7 mouse cellular contexts compared by ENCODE assay signal in the genomic region with DNA sequence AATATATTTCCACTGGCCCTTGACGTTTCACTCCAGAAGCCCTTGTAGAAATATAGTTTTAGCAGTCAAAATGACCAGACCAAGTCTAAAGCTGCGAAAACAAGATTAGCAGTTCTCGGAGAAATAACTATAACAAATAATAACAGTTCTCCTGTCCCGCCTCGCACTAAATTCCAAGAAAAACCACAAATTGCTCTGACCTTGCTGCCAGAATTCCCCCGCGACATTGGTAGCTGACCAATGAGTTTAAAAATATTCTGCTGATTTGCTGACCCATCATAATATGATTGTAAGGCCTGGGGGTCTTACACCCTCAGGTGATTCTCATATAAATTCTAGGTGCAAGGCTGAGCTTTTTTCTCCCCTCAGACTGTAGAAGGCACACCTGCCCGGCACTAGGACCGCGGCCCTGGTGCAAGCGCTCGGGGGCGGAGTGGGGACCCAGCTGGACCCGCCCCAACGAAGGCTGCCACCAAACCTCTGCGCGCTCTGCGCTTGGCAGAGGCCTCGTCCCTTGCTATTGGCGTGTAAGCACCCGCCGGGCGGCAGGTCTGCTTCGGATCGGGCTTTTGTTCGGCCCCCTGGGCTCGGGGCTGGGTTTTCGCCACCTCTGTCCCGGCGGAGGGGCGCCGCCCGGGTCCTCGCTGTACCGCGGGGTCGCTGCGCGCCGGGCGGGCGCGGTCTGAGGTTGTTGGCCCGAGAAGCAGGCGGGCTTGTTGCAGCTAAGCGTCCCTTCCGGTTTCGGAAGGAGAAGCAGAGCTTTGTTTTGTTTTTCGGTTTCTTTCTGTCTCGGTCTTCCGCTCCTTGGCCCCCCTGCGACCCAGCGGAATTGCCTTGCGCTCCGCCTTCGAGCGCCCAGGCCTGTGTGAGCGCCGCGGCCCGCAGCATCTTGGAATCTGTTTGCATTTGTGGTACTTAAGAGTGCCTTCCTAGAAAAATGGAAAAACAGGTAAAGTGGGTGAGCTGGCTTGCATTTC. TPM values are rescaled to one million over a fixed set of nuclear protein-coding genes. Genes with fewer than 3 reads are reported as not detected.
DNase-seq lines count a peak whose midpoint lies in the region; ATAC-seq and TF ChIP-seq lines count a peak whose summit lies in the region.

Gene Resf1 (plus strand): TSS at position 459 of the 977 bp plus-strand sequence.

- H3K9me3 ChIP-seq in embryonic facial prominence, embryonic 12.5 days, result no peaks in the 10 kb centered on the region
- H3K9me3 ChIP-seq in limb, embryonic 13.5 days, result peaks cover 6% of the 10 kb centered on the region
- 0 out of 2 replicates have a peak, but pooled peaks cover 2% of the 10 kb centered on the region for H3K9me3 ChIP-seq in midbrain, embryonic 16.5 days (replicated peaks; ENCODE audit: control insufficient read depth, low read length, poor library complexity, severe bottlenecking)

- peak; percentile 82 for TF ChIP-seq POLR2A in heart, adult 2 months (IDR thresholded peaks at IDR 0.05; ENCODE audit: insufficient read depth, low read depth, low read length)

- peak; percentile 31 for TF ChIP-seq CTCF in heart, adult 2 months (IDR thresholded peaks at IDR 0.05)

- H3K4me3 ChIP-seq in embryonic facial prominence, embryonic 12.5 days, result peak within 1 kb of the TSS; percentile 83
- H3K4me3 ChIP-seq in heart, adult 2 months, result peak within 1 kb of the TSS; percentile 92
- H3K4me3 ChIP-seq in limb, embryonic 13.5 days, result peak within 1 kb of the TSS; percentile 81
- H3K4me3 ChIP-seq in midbrain, embryonic 16.5 days (ENCODE audit: low read depth, low read length), result peak within 1 kb of the TSS; percentile 69

- TF ChIP-seq EP300 in heart, adult 2 months (IDR thresholded peaks at IDR 0.05; ENCODE audit: insufficient read depth, low read depth, low read length), result no peak

- H3K27ac ChIP-seq in embryonic facial prominence, embryonic 12.5 days, result peak within 1 kb of the TSS; percentile 98
- peak within 1 kb of the TSS; percentile 92 for H3K27ac ChIP-seq in heart, adult 2 months
- H3K27ac ChIP-seq in limb, embryonic 13.5 days, result peak within 1 kb of the TSS; percentile 98
- H3K27ac ChIP-seq in midbrain, embryonic 16.5 days (ENCODE audit: low read length), result peak within 1 kb of the TSS; percentile 94

- peak; percentile 100 for ATAC-seq in embryonic facial prominence, embryonic 12.5 days (ENCODE audit: insufficient number of reproducible peaks, insufficient read depth, low FRiP score, low TSS enrichment)
- ATAC-seq in limb, embryonic 13.5 days (ENCODE audit: low FRiP score, low read depth), result peak; percentile 99
- ATAC-seq in midbrain, embryonic 16.5 days, result peak; percentile 100

- H3K4me2 ChIP-seq in embryonic facial prominence, embryonic 12.5 days (replicated peaks), result peak within 1 kb of the TSS; percentile 56
- peak within 1 kb of the TSS; percentile 63 for H3K4me2 ChIP-seq in limb, embryonic 13.5 days (replicated peaks)
- H3K4me2 ChIP-seq in midbrain, embryonic 16.5 days (ENCODE audit: low read length), result peak within 1 kb of the TSS; percentile 66

- H3K79me2 ChIP-seq in heart, adult 2 months (replicated peaks; ENCODE audit: control insufficient read depth, insufficient read depth, low read length), result no peaks in the 10 kb centered on the region

- peaks cover 13% of the 10 kb centered on the region for H3K4me1 ChIP-seq in embryonic facial prominence, embryonic 12.5 days
- peaks cover 4% of the 10 kb centered on the region; the same call in 1 of the 2 replicates for H3K4me1 ChIP-seq in heart, adult 2 months (ENCODE audit: control insufficient read depth, insufficient read depth, low read length)
- peaks cover 6% of the 10 kb centered on the region for H3K4me1 ChIP-seq in limb, embryonic 13.5 days
- peaks cover 17% of the 10 kb centered on the region for H3K4me1 ChIP-seq in midbrain, embryonic 16.5 days (ENCODE audit: control insufficient read depth, insufficient read depth, low read length)

- intact Hi-C loops in heart, adult 2 months (cut with DNase I), result loop anchor here (1.0 kb wide), 1 partner anchor 121 kb away; the partner anchor contains the start of gene Amn1

- peak within 1 kb of the TSS; percentile 95 for H3K9ac ChIP-seq in embryonic facial prominence, embryonic 12.5 days
- H3K9ac ChIP-seq in heart, adult 2 months (ENCODE audit: low read depth, low read length), result peak within 1 kb of the TSS; percentile 94
- peak within 1 kb of the TSS; percentile 95 for H3K9ac ChIP-seq in limb, embryonic 13.5 days
- H3K9ac ChIP-seq in midbrain, embryonic 16.5 days (ENCODE audit: low read depth, low read length), result peak within 1 kb of the TSS; percentile 94

- WGBS in embryonic facial prominence, embryonic 12.5 days, result 4% methylated on average over 61 of the region's 61 CpGs
- WGBS in heart, adult 2 months, result 2% methylated on average over 61 of the region's 61 CpGs
- 4% methylated on average over 61 of the region's 61 CpGs for WGBS in limb, embryonic 13.5 days
- WGBS in midbrain, embryonic 16.5 days, result 5% methylated on average over 61 of the region's 61 CpGs

- peak; percentile 92 for DNase-seq in adrenal gland, postnatal 25 days
- DNase-seq in heart, adult 2 months, result peak; percentile 94 to 95
- DNase-seq in kidney, adult 8-10 months, result peak; percentile 87 to 91
- DNase-seq in spleen, postnatal 10 days (ENCODE audit: low spot score in 2 of 2), result peak; percentile 88 to 91

- H3K36me3 ChIP-seq in embryonic facial prominence, embryonic 12.5 days, result peaks cover 18% of the 10 kb centered on the region; the same call in 1 of the 2 replicates
- H3K36me3 ChIP-seq in heart, adult 2 months (ENCODE audit: control insufficient read depth, insufficient read depth, low read length), result peaks cover 30% of the 10 kb centered on the region
- H3K36me3 ChIP-seq in limb, embryonic 13.5 days, result peaks cover 20% of the 10 kb centered on the region
- H3K36me3 ChIP-seq in midbrain, embryonic 16.5 days (ENCODE audit: control insufficient read depth, insufficient read depth, low read length), result 0 out of 2 replicates have a peak, but pooled peaks cover 4% of the 10 kb centered on the region

- H3K27me3 ChIP-seq in embryonic facial prominence, embryonic 12.5 days, result no peaks in the 10 kb centered on the region
- H3K27me3 ChIP-seq in heart, adult 2 months (ENCODE audit: control insufficient read depth, insufficient read depth, low read length), result no peaks in the 10 kb centered on the region
- no peaks in the 10 kb centered on the region for H3K27me3 ChIP-seq in limb, embryonic 13.5 days
- no peaks in the 10 kb centered on the region for H3K27me3 ChIP-seq in midbrain, embryonic 16.5 days (ENCODE audit: control insufficient read depth, insufficient read depth, low read depth, low read length)

RNA-seq across cellular contexts. Expression of gene Resf1, which starts in this region (rescaled TPM):
- total RNA-seq in adrenal gland, postnatal 25 days (2021), result 34.2 and 36.9 TPM in 2 replicates
- polyA plus RNA-seq in embryonic facial prominence, embryonic 12.5 days (2016; fragmentation: Nextera tagmentation; extraction: Ambion mirVana), result 50.8 and 55.2 TPM in 2 replicates
- total RNA-seq in heart, adult 2 months (2021), result 10 to 100 TPM; 30.8 to 31.1 TPM
- 8.0 and 11.3 TPM in 2 replicates for polyA plus RNA-seq in heart, adult 2 months (2012; rRNA removed)
- polyA plus RNA-seq in limb, embryonic 13.5 days (2015; fragmentation: Nextera tagmentation; extraction: Ambion mirVana), result 59.9 and 63.9 TPM in 2 replicates
- 26.7 and 29.9 TPM in 2 replicates for polyA plus RNA-seq in midbrain, embryonic 16.5 days (2015; fragmentation: Nextera tagmentation; extraction: Ambion mirVana)

Comparison
In these comparisons a context has a peak if more than half of its experiments do, and no peak if none do; other contexts are left out.
1. Peak in every context shown above with its lines: DNase-seq, ATAC-seq, H3K4me3 ChIP-seq and H3K27ac ChIP-seq.